Mouse (Mus musculus) gastrocnemius, postnatal 10 days (tissue): ENCODE results near the gene Gpatch4. TPM values are rescaled to one million over a fixed set of nuclear protein-coding genes. Genes with fewer than 3 reads are reported as not detected.
A peak's percentile ranks its signal among the peaks of the same experiment; 100 is the strongest.

ENCODE experiments used
- DNase-seq: peaks from one replicate; pipeline ENCODE4 v3.0.0; 2021; ENCODE audit warnings: mixed read lengths
- total RNA-seq, 2 experiments: library from RNA; stranded (reverse); gene quantifications; 2 replicates each; pipeline ENCODE4 v1.2.3; 2021

Gene Gpatch4
- total RNA-seq, 2 experiments from 2014 or later, result 12.5 to 14.7 TPM

- DNase-seq, result no peak
These were observed 12.1 kb upstream of the Gpatch4 start for GRCm38 (mm10) chr3:88030608-88031395.

- no peak for DNase-seq
These were observed 9.4 kb upstream of the Gpatch4 start for GRCm38 (mm10) chr3:88033506-88033905.

GRCm38 (mm10) chr3:88035561-88036293 is 7.2 kb upstream of the Gpatch4 start:
- no peak for DNase-seq

- DNase-seq, result no peak
These were observed 6.6 kb downstream of the Gpatch4 start for GRCm38 (mm10) chr3:88049532-88049931.

GRCm38 (mm10) chr3:88057030-88057429 is 14.1 kb downstream of the Gpatch4 start:
- no peak for DNase-seq

GRCm38 (mm10) chr3:88057902-88058696 is 15.2 kb downstream of the Gpatch4 start, which contains the start of gene Naxe:
Naxe (minus strand) TSS chr3:88058495.
- peak; percentile 87 for DNase-seq

GRCm38 (mm10) chr3:88068386-88068785 is 25.5 kb downstream of the Gpatch4 start:
- DNase-seq, result no peak

GRCm38 (mm10) chr3:88071783-88072182 is 28.9 kb downstream of the Gpatch4 start:
- peak; percentile 87 for DNase-seq

- no peak for DNase-seq
These were observed 30.7 kb downstream of the Gpatch4 start for GRCm38 (mm10) chr3:88073631-88074030.

GRCm38 (mm10) chr3:88074351-88074750 is 31.4 kb downstream of the Gpatch4 start:
- DNase-seq, result no peak

- DNase-seq, result no peak
These were observed 31.9 kb downstream of the Gpatch4 start for GRCm38 (mm10) chr3:88074766-88075165.

GRCm38 (mm10) chr3:88077441-88077840 is 34.5 kb downstream of the Gpatch4 start:
- no peak for DNase-seq

GRCm38 (mm10) chr3:88078204-88078603 is 35.3 kb downstream of the Gpatch4 start, which contains the start of gene Ttc24:
Ttc24 (minus strand) TSS chr3:88078304.
- DNase-seq, result no peak

GRCm38 (mm10) chr3:88081345-88082223 is 38.7 kb downstream of the Gpatch4 start, which contains the start of gene Iqgap3:
Iqgap3 (plus strand) TSS chr3:88081971.
- peak; percentile 90 for DNase-seq

- no peak for DNase-seq
These were observed 39.3 kb downstream of the Gpatch4 start for GRCm38 (mm10) chr3:88082224-88082618.

- DNase-seq, result no peak
These were observed 39.8 kb downstream of the Gpatch4 start for GRCm38 (mm10) chr3:88082663-88083062.

- DNase-seq, result no peak
These were observed 41.1 kb downstream of the Gpatch4 start for GRCm38 (mm10) chr3:88084001-88084400.

GRCm38 (mm10) chr3:88085459-88085858 is 42.6 kb downstream of the Gpatch4 start:
- no peak for DNase-seq

- no peak for DNase-seq
These were observed 44.8 kb downstream of the Gpatch4 start for GRCm38 (mm10) chr3:88087688-88088087.

- no peak for DNase-seq
These were observed 47.2 kb downstream of the Gpatch4 start for GRCm38 (mm10) chr3:88090106-88090505.

- no peak for DNase-seq
These were observed 47.7 kb downstream of the Gpatch4 start for GRCm38 (mm10) chr3:88090616-88091015.
